Mouse (Mus musculus) kidney, adult 18-20 months (tissue): ENCODE measurements around the gene Tmem144.

Experiments
- DNase-seq: peaks from one replicate; pipeline ENCODE4 v3.0.0; 2021

The Tmem144 gene

GRCm38 (mm10) chr3:79852654-79853166 lies at the start of gene Tmem144:
Gene Tmem144 (minus strand): TSS chr3:79852773.
- DNase-seq: no peak

GRCm38 (mm10) chr3:79901734-79902133 lies 49.2 kb upstream of the Tmem144 start:
- no peak for DNase-seq

- DNase-seq: no peak
Measured at GRCm38 (mm10) chr3:79901321-79901720, 48.7 kb upstream of the Tmem144 start.

- no peak for DNase-seq
Measured at GRCm38 (mm10) chr3:79900502-79900901, 47.9 kb upstream of the Tmem144 start.

- DNase-seq: no peak
Measured at GRCm38 (mm10) chr3:79899906-79900305, 47.3 kb upstream of the Tmem144 start.

GRCm38 (mm10) chr3:79898514-79898913 lies 45.9 kb upstream of the Tmem144 start:
- DNase-seq: no peak

- no peak for DNase-seq
Measured at GRCm38 (mm10) chr3:79897534-79898370, 45.2 kb upstream of the Tmem144 start.

- DNase-seq: no peak
Measured at GRCm38 (mm10) chr3:79887966-79888365, 35.4 kb upstream of the Tmem144 start.

GRCm38 (mm10) chr3:79887161-79887855 lies 34.7 kb upstream of the Tmem144 start:
- no peak for DNase-seq

GRCm38 (mm10) chr3:79886357-79887091 lies 34.0 kb upstream of the Tmem144 start:
- DNase-seq: no peak

- DNase-seq: peak; percentile 33
Measured at GRCm38 (mm10) chr3:79885686-79886356, 33.2 kb upstream of the Tmem144 start.

- DNase-seq: peak; percentile 60
Measured at GRCm38 (mm10) chr3:79884761-79885189, 32.2 kb upstream of the Tmem144 start.

- no peak for DNase-seq
Measured at GRCm38 (mm10) chr3:79884305-79884704, 31.7 kb upstream of the Tmem144 start, which contains the start of gene Fam198b. Gene Fam198b (plus strand): TSS chr3:79884533.

- peak; percentile 66 for DNase-seq
Measured at GRCm38 (mm10) chr3:79883092-79883491, 30.5 kb upstream of the Tmem144 start.

GRCm38 (mm10) chr3:79881645-79882044 lies 29.1 kb upstream of the Tmem144 start:
- DNase-seq: no peak

GRCm38 (mm10) chr3:79879246-79879645 lies 26.7 kb upstream of the Tmem144 start:
- DNase-seq: no peak

GRCm38 (mm10) chr3:79878350-79878749 lies 25.8 kb upstream of the Tmem144 start:
- DNase-seq: no peak

GRCm38 (mm10) chr3:79875471-79875870 lies 22.9 kb upstream of the Tmem144 start:
- no peak for DNase-seq

- DNase-seq: no peak
Measured at GRCm38 (mm10) chr3:79867121-79867709, 14.6 kb upstream of the Tmem144 start.

- DNase-seq: no peak
Measured at GRCm38 (mm10) chr3:79866526-79866925, 14.0 kb upstream of the Tmem144 start.

GRCm38 (mm10) chr3:79866089-79866488 lies 13.5 kb upstream of the Tmem144 start:
- DNase-seq: peak; percentile 34

GRCm38 (mm10) chr3:79864824-79865223 lies 12.3 kb upstream of the Tmem144 start:
- DNase-seq: no peak
